Mouse (Mus musculus) liver, embryonic 13.5 days (tissue): Measurements from ENCODE around the gene Tmem200b. TPM values are rescaled to one million over a fixed set of nuclear protein-coding genes. Genes with fewer than 3 reads are reported as not detected.

Source experiments
- ATAC-seq: fragments of 200-750 bp; cut with Nextera tagmentation; 2 replicates; pipeline ENCODE4 v1.8.0; 2017; ENCODE audit warnings: low read depth, mild to moderate bottlenecking, moderate number of reproducible peaks, moderate library complexity
- DNase-seq: peaks from one replicate; pipeline ENCODE4 v3.0.0; 2022
- H3K27ac ChIP-seq: fragments of 300-500 bp; sonication (generic); 2 replicates; pipeline ENCODE4 v1.5.1; 2015; ENCODE audit warnings: moderate library complexity, mild to moderate bottlenecking, inconsistent platforms
- H3K27me3 ChIP-seq: fragments of 300-500 bp; sonication (generic); 2 replicates; pipeline ENCODE4 v1.6.1; 2015; ENCODE audit warnings: mild to moderate bottlenecking, inconsistent platforms
- H3K36me3 ChIP-seq: fragments of 300-500 bp; sonication (generic); 2 replicates; pipeline ENCODE4 v1.6.1; 2015; ENCODE audit warnings: mild to moderate bottlenecking, inconsistent platforms
- H3K4me1 ChIP-seq: fragments of 300-500 bp; sonication (generic); replicated peaks from 2 replicates; pipeline ENCODE4 v1.6.1; 2015; ENCODE audit warnings: inconsistent platforms
- H3K4me2 ChIP-seq: fragments of 300-500 bp; sonication (generic); 2 replicates; pipeline ENCODE4 v1.6.1; 2015; ENCODE audit warnings: inconsistent platforms, mild to moderate bottlenecking, moderate library complexity
- H3K4me3 ChIP-seq: fragments of 300-500 bp; sonication (generic); replicated peaks from 2 replicates; pipeline ENCODE4 v1.5.1; 2015; ENCODE audit warnings: mild to moderate bottlenecking, inconsistent platforms
- H3K9ac ChIP-seq: fragments of 300-500 bp; sonication (generic); 2 replicates; pipeline ENCODE4 v1.6.1; 2015; ENCODE audit warnings: mild to moderate bottlenecking, inconsistent platforms
- H3K9me3 ChIP-seq: fragments of 300-500 bp; sonication (generic); replicated peaks from 2 replicates; pipeline ENCODE4 v1.6.1; 2016; ENCODE audit warnings: inconsistent platforms
- WGBS: fragments of 180-500 bp; shearing (Covaris S2); methylation state at CpG from one replicate; pipeline ENCODE4 v1.1.7; 2015; ENCODE audit not compliant: insufficient replicate concordance; 5-methylcytosine and 5-hydroxymethylcytosine counted together
- polyA plus RNA-seq: library from polyadenylated mRNA; unstranded; fragments of >200 nt; fragmentation: Nextera tagmentation; extraction: Ambion mirVana; gene quantifications from 2 replicates; pipeline ENCODE4 v1.2.1, GENCODE M21; 2015

Gene Tmem200b
- polyA plus RNA-seq, 1 experiment from 2014 or later = 0.25 TPM

GRCm38 (mm10) chr4:131885376-131885775 lies 36.2 kb upstream of the Tmem200b start:
- Histone ChIP-seq H3K4me2 (no peak overlapping the region), H3K27ac (no peak overlapping the region), H3K9ac (no peak overlapping the region), H3K36me3 (peaks cover 55% of the 10 kb centered on the region), H3K4me1 (peaks cover 82% of the 10 kb centered on the region), H3K27me3 (no peaks in the 10 kb centered on the region), H3K4me3 (no peak overlapping the region), H3K9me3 (no peaks in the 10 kb centered on the region)
- no peak for DNase-seq
- WGBS = 85% methylated on average over 6 of the region's 6 CpGs
- no peak for ATAC-seq

GRCm38 (mm10) chr4:131888564-131888963 lies 33.0 kb upstream of the Tmem200b start:
- WGBS = 21% methylated on average over 1 of the region's 1 CpGs
- Histone ChIP-seq H3K4me3 (no peak overlapping the region), H3K27me3 (no peaks in the 10 kb centered on the region), H3K9me3 (no peaks in the 10 kb centered on the region), H3K36me3 (peaks cover 84% of the 10 kb centered on the region), H3K27ac (no peak overlapping the region), H3K4me1 (peaks cover 62% of the 10 kb centered on the region), H3K4me2 (no peak overlapping the region), H3K9ac (no peak overlapping the region; the same call in 1 of the 2 replicates)
- DNase-seq (no peak), ATAC-seq (peak; percentile 89)

GRCm38 (mm10) chr4:131890692-131891091 lies 30.9 kb upstream of the Tmem200b start:
- Histone ChIP-seq H3K4me1 (peaks cover 50% of the 10 kb centered on the region), H3K9me3 (no peaks in the 10 kb centered on the region)
- ATAC-seq = no peak

GRCm38 (mm10) chr4:131897109-131897508 lies 24.5 kb upstream of the Tmem200b start:
- H3K9ac ChIP-seq = no peak overlapping the region
- DNase-seq (no peak), ATAC-seq (no peak)
- WGBS = 91% methylated on average over 5 of the region's 5 CpGs
- peaks cover 83% of the 10 kb centered on the region for H3K36me3 ChIP-seq
- H3K27me3 ChIP-seq = no peaks in the 10 kb centered on the region
- no peak overlapping the region for H3K4me3 ChIP-seq
- no peaks in the 10 kb centered on the region; the same call in 1 of the 2 replicates for H3K4me1 ChIP-seq
- no peak overlapping the region for H3K27ac ChIP-seq
- no peak overlapping the region for H3K4me2 ChIP-seq
- H3K9me3 ChIP-seq = no peaks in the 10 kb centered on the region

More at GRCm38 (mm10) chr4:131890692-131891091, 30.9 kb upstream of the Tmem200b start:
- H3K9ac ChIP-seq = no peak overlapping the region
- 59% methylated on average over 3 of the region's 3 CpGs for WGBS
- peaks cover 82% of the 10 kb centered on the region for H3K36me3 ChIP-seq
- H3K4me3 ChIP-seq = no peak overlapping the region
- no peak overlapping the region for H3K27ac ChIP-seq
- no peak for DNase-seq
- no peaks in the 10 kb centered on the region for H3K27me3 ChIP-seq
- no peak overlapping the region for H3K4me2 ChIP-seq

GRCm38 (mm10) chr4:131897787-131898186 lies 23.8 kb upstream of the Tmem200b start:
- H3K9me3 ChIP-seq = no peaks in the 10 kb centered on the region
- peaks cover 83% of the 10 kb centered on the region for H3K36me3 ChIP-seq
- WGBS = 91% methylated on average over 8 of the region's 8 CpGs
- no peaks in the 10 kb centered on the region; the same call in 1 of the 2 replicates for H3K4me1 ChIP-seq
- DNase-seq (no peak), ATAC-seq (peak; percentile 29; the same call in 1 of the 2 replicates)
- H3K9ac ChIP-seq = no peak overlapping the region
- no peak overlapping the region for H3K4me2 ChIP-seq
- no peaks in the 10 kb centered on the region for H3K27me3 ChIP-seq
- no peak overlapping the region for H3K4me3 ChIP-seq
- H3K27ac ChIP-seq = no peak overlapping the region

GRCm38 (mm10) chr4:131898503-131899179 lies 22.9 kb upstream of the Tmem200b start:
- H3K27me3 ChIP-seq = no peaks in the 10 kb centered on the region
- no peak for DNase-seq
- no peak overlapping the region for H3K9ac ChIP-seq
- no peaks in the 10 kb centered on the region for H3K9me3 ChIP-seq
- H3K4me2 ChIP-seq = no peak overlapping the region
- no peak for ATAC-seq
- H3K27ac ChIP-seq = no peak overlapping the region
- 90% methylated on average over 12 of the region's 12 CpGs for WGBS
- peaks cover 78% of the 10 kb centered on the region for H3K36me3 ChIP-seq
- H3K4me3 ChIP-seq = no peak overlapping the region
- no peaks in the 10 kb centered on the region; the same call in 1 of the 2 replicates for H3K4me1 ChIP-seq

- ATAC-seq (no peak), DNase-seq (no peak)
- Histone ChIP-seq H3K9me3 (no peaks in the 10 kb centered on the region), H3K27me3 (no peaks in the 10 kb centered on the region), H3K4me3 (no peak overlapping the region), H3K4me1 (no peaks in the 10 kb centered on the region; the same call in 1 of the 2 replicates), H3K4me2 (no peak overlapping the region), H3K9ac (no peak overlapping the region), H3K36me3 (peaks cover 78% of the 10 kb centered on the region), H3K27ac (no peak overlapping the region)
- WGBS = 93% methylated on average over 6 of the region's 6 CpGs
Measured at GRCm38 (mm10) chr4:131899180-131899554, 22.4 kb upstream of the Tmem200b start.

- ATAC-seq = no peak
- Histone ChIP-seq H3K27me3 (no peaks in the 10 kb centered on the region), H3K4me3 (no peak overlapping the region), H3K9me3 (no peaks in the 10 kb centered on the region), H3K4me2 (no peak overlapping the region), H3K36me3 (peaks cover 82% of the 10 kb centered on the region), H3K27ac (no peak overlapping the region), H3K9ac (no peak overlapping the region), H3K4me1 (no peaks in the 10 kb centered on the region; the same call in 1 of the 2 replicates)
- DNase-seq = no peak
- WGBS = 92% methylated on average over 15 of the region's 15 CpGs
Measured at GRCm38 (mm10) chr4:131901090-131901489, 20.5 kb upstream of the Tmem200b start.

- Histone ChIP-seq H3K4me2 (no peak overlapping the region), H3K4me3 (no peak overlapping the region), H3K4me1 (no peaks in the 10 kb centered on the region), H3K36me3 (peaks cover 61% of the 10 kb centered on the region), H3K27me3 (no peaks in the 10 kb centered on the region), H3K27ac (no peak overlapping the region), H3K9me3 (no peaks in the 10 kb centered on the region; the same call in 1 of the 2 replicates), H3K9ac (no peak overlapping the region)
- 60% methylated on average over 8 of the region's 8 CpGs for WGBS
- no peak for DNase-seq
- 0 out of 2 replicates have a peak, but pooled peaks have one; percentile 40 for ATAC-seq
Measured at GRCm38 (mm10) chr4:131904478-131904877, 17.1 kb upstream of the Tmem200b start.

- ATAC-seq (no peak), DNase-seq (no peak)
- 75% methylated on average over 6 of the region's 6 CpGs for WGBS
- Histone ChIP-seq H3K36me3 (peaks cover 41% of the 10 kb centered on the region), H3K9ac (no peak overlapping the region), H3K4me3 (no peak overlapping the region), H3K4me2 (no peak overlapping the region), H3K27me3 (peaks cover 17% of the 10 kb centered on the region), H3K27ac (no peak overlapping the region), H3K9me3 (no peaks in the 10 kb centered on the region; the same call in 1 of the 2 replicates), H3K4me1 (peaks cover 10% of the 10 kb centered on the region)
Measured at GRCm38 (mm10) chr4:131906423-131906822, 15.1 kb upstream of the Tmem200b start.

GRCm38 (mm10) chr4:131907912-131908311 lies 13.7 kb upstream of the Tmem200b start:
- DNase-seq (no peak), ATAC-seq (no peak)
- H3K4me3 ChIP-seq = no peak overlapping the region
- no peak overlapping the region for H3K27ac ChIP-seq
- H3K9ac ChIP-seq = no peak overlapping the region
- peaks cover 32% of the 10 kb centered on the region for H3K27me3 ChIP-seq
- no peak overlapping the region for H3K4me2 ChIP-seq
- peaks cover 10% of the 10 kb centered on the region for H3K4me1 ChIP-seq
- H3K9me3 ChIP-seq = no peaks in the 10 kb centered on the region; the same call in 1 of the 2 replicates
- 88% methylated on average over 3 of the region's 3 CpGs for WGBS
- H3K36me3 ChIP-seq = peaks cover 27% of the 10 kb centered on the region
